25 mouse cellular contexts compared by ENCODE assay signal in the genomic region with DNA sequence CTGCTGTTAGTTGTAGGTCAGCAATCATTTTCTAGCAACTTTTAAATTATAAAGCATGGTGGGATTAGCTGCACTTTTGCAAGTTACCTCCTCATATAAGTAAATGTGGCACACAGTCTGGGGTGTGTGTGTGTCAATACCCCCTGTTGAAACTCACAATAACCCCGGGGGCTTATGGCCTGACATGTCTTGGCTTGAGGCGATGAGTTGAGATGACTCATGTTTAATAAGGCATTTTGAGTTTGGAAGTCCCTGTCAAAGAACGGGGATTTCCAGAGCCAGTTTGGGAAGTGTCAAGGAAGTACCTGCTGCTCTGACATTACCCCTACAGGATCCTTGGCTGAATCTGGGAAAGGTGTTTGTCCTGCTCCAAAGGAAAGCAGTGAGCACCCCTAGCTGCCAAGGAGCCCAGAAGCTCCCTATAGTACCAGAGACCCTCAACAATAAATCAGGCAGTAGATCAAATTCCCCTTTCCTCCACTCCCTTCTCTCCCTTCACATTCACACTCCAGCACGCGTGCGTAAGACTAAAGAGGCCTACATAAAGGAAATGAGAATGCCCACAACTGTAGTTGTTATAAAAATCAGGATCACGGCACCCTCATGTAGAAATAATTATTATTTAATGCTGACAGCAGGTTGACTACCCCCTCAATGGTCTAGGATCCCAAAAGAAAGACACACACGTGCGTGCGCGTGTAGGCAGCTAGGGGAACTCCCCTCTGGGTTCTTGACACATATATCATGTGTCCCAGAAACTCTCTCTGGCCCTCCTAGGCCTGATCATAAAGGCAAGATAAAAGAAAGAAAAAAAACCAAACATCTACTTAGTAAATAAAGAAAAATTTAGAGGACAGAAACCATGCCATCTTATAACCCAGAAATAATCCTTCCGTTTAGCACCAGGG.
DNase-seq lines count a peak whose midpoint lies in the region; ATAC-seq lines count a peak whose summit lies in the region.
"Had no signal": no experiment of that assay in that cellular context is flagged by ENCODE, and none has a peak within 500 bp of the region (broad histone marks: within the 10 kb centered on the region; RNA-seq: fewer than 3 reads in every experiment).

No protein-coding gene starts in this region.

- WGBS in kidney, embryonic 14.5 days: 56% methylated on average over 12 of the region's 12 CpGs
- WGBS in kidney, embryonic 16.5 days: 52% methylated on average over 12 of the region's 12 CpGs

- H3K4me1 ChIP-seq in kidney, embryonic 14.5 days (ENCODE audit: control insufficient read depth, insufficient read depth, low read length): no peaks in the 10 kb centered on the region
- no peaks in the 10 kb centered on the region for H3K4me1 ChIP-seq in kidney, embryonic 16.5 days (ENCODE audit: insufficient read depth, low read length)
- H3K4me1 ChIP-seq: forebrain, embryonic 10.5 days; forebrain, embryonic 12.5 days had no signal

- H3K36me3 ChIP-seq in kidney, embryonic 14.5 days (ENCODE audit: control insufficient read depth, insufficient read depth, low read length): no peaks in the 10 kb centered on the region
- H3K36me3 ChIP-seq in kidney, embryonic 16.5 days (ENCODE audit: insufficient read depth, low read length): no peaks in the 10 kb centered on the region
- H3K36me3 ChIP-seq: embryonic facial prominence, embryonic 13.5 days; embryonic facial prominence, embryonic 15.5 days; forebrain, embryonic 10.5 days; forebrain, embryonic 12.5 days; G1E had no signal

- H3K4me3 ChIP-seq in kidney, embryonic 14.5 days (ENCODE audit: low read length): no peak overlapping the region
- H3K4me3 ChIP-seq in kidney, embryonic 16.5 days (ENCODE audit: low read length): no peak overlapping the region
- H3K4me3 ChIP-seq: embryonic facial prominence, embryonic 13.5 days; embryonic facial prominence, embryonic 15.5 days; erythroblast, embryonic 14.5 days; forebrain, embryonic 10.5 days; forebrain, embryonic 12.5 days had no signal

- H3K9me3 ChIP-seq in kidney, embryonic 14.5 days (ENCODE audit: control insufficient read depth, low read length): no peaks in the 10 kb centered on the region
- no peaks in the 10 kb centered on the region for H3K9me3 ChIP-seq in kidney, embryonic 16.5 days (ENCODE audit: low read length)
- H3K9me3 ChIP-seq: embryonic facial prominence, embryonic 13.5 days; embryonic facial prominence, embryonic 15.5 days; forebrain, embryonic 10.5 days; forebrain, embryonic 12.5 days had no signal

- H3K4me2 ChIP-seq in kidney, embryonic 14.5 days (replicated peaks; ENCODE audit: low read depth, low read length): no peak overlapping the region
- no peak overlapping the region for H3K4me2 ChIP-seq in kidney, embryonic 16.5 days (replicated peaks; ENCODE audit: low read depth, low read length)
- H3K4me2 ChIP-seq: embryonic facial prominence, embryonic 13.5 days; embryonic facial prominence, embryonic 15.5 days; forebrain, embryonic 12.5 days had no signal

- H3K27me3 ChIP-seq in kidney, embryonic 14.5 days (ENCODE audit: control insufficient read depth, insufficient read depth, low read length): no peaks in the 10 kb centered on the region
- H3K27me3 ChIP-seq in kidney, embryonic 16.5 days (ENCODE audit: insufficient read depth, low read length): no peaks in the 10 kb centered on the region
- H3K27me3 ChIP-seq: embryonic facial prominence, embryonic 13.5 days; embryonic facial prominence, embryonic 15.5 days; Patski had no signal

- no peak overlapping the region for H3K27ac ChIP-seq in kidney, embryonic 14.5 days (ENCODE audit: low read depth, low read length)
- no peak overlapping the region for H3K27ac ChIP-seq in kidney, embryonic 16.5 days (ENCODE audit: low read length)
- H3K27ac ChIP-seq: embryonic facial prominence, embryonic 13.5 days; embryonic facial prominence, embryonic 15.5 days; forebrain, embryonic 10.5 days; forebrain, embryonic 12.5 days had no signal

- 0 out of 2 replicates have a peak, but pooled peaks have one; percentile 55 for ATAC-seq in kidney, embryonic 14.5 days (ENCODE audit: low FRiP score, low TSS enrichment)
- peak; percentile 57; the same call in 1 of the 2 replicates for ATAC-seq in kidney, embryonic 16.5 days (ENCODE audit: low FRiP score, low TSS enrichment)
- ATAC-seq: forebrain, embryonic 14.5 days; forebrain, embryonic 16.5 days; Patski had no signal

- no peak for DNase-seq in kidney, postnatal 36 days
- no peak for DNase-seq in kidney, adult 8-10 months
- DNase-seq in 3T3-L1 (ENCODE audit: low read depth, low spot score): peak; percentile 31
- no peak for DNase-seq in ovary, postnatal 36 days (ENCODE audit: low spot score)
- DNase-seq: adrenal gland, adult 2 months; adrenal gland, postnatal 10 days; adrenal gland, postnatal 25 days; cerebellum, adult 11 months; cerebellum, adult 18-20 months; cerebellum, adult 8-10 months; cerebellum, adult 9-11 months; cerebellum, postnatal 14 days; cerebellum, postnatal 36 days; embryo, embryonic 11 days had no signal

- H3K9ac ChIP-seq in kidney, embryonic 14.5 days (ENCODE audit: low read depth, low read length): no peak overlapping the region
- no peak overlapping the region for H3K9ac ChIP-seq in kidney, embryonic 16.5 days (replicated peaks; ENCODE audit: low read length)
- H3K9ac ChIP-seq: embryonic facial prominence, embryonic 13.5 days; embryonic facial prominence, embryonic 15.5 days; forebrain, embryonic 12.5 days had no signal
